Mouse (Mus musculus): ENCODE data around the gene Ppp1r16b.

Ppp1r16b gene

DNA sequence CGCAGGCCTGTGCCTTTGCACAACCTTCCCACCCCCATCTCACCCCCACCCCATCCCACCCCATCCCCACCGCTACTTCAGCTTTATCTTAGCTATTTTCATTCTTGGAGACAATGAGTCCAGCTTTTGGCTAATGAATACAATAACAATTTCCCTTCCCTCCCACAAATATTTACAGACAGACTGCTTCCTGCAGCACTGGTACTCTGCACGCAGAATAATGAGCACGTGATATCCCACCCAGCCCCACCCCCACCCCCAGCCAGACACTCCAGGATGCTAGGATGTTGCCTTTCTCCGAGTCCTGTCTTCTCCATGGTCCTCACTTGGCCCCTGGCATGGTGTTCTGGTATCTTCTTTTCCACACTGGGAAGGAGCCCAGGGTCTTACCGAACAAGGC is 31.3 kb downstream of the Ppp1r16b start:
- no peak for DNase-seq

DNA sequence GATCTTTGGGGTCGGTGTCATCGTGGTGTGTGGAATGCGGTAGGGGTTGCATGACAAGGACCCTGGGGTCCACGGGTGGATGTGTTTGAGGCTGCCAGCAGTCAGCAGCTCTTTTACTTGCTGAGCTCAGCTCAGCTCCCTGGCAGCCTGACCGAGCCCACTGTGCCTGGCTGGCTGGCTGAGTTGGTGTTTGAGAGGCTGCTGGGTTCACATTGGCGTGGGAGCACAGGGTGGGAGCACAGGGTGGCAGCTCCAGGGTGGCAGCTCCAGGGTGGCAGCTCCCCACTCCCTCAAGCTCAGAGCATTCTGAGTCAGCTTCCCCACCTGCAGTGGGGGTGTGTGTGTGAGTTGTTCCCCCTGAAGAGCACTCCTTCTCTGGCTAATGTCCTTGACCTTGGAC is 34.7 kb downstream of the Ppp1r16b start:
- no peak for DNase-seq

DNA sequence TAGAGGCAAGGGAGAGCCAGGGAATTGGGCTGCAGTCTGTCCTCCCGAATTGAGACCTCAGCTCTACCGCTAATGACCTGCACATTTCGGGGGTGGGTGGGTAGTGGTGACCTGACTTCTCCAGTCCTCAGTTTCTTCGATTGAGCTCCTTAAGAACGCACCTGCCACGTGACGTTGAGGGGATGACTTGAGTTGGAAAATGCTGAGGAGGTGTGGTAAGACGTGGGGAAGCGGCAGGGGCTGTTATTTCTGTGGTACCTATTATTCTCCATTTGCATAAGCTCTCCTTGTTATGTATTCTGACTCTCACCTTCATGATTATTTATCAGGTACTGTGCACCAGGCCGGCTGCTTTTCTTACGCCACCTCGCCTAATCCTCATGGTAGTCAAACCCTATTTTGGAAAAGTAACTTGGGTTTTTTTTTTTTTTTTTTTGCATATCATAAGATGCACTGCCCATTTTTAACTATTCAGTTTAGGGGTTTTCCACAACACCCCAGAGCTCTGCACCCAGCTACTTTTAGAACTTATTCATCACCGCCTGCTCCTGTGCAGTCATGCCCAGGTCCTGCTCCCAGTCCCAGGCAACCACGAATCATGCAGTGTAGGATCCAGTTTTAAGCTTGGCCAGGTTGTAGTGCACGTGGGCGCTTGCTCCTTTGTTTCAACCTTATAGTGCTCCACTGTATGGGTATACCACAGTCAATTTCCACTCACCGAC is 35.5 kb downstream of the Ppp1r16b start:
- DNase-seq, result no peak

DNA sequence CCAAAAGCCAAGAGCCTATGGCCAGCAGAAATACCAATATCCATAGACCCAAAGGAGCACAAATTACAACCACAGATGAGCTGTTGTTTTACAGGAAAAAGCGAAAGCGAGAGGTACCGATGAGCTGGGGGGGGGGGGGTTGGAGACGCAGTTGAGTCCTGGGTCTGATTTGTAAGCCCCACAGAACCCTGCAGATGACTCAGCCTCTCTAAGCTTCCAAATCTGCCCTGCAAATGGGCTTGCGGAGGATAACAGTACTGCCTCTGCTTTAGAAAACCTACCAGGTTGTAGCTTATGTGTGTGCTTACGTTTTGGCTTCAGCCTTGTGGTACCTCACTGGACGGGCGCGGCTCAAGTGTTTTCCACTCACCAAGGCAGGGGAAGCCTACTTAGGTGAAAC is 36.3 kb downstream of the Ppp1r16b start:
- DNase-seq, result no peak

DNA sequence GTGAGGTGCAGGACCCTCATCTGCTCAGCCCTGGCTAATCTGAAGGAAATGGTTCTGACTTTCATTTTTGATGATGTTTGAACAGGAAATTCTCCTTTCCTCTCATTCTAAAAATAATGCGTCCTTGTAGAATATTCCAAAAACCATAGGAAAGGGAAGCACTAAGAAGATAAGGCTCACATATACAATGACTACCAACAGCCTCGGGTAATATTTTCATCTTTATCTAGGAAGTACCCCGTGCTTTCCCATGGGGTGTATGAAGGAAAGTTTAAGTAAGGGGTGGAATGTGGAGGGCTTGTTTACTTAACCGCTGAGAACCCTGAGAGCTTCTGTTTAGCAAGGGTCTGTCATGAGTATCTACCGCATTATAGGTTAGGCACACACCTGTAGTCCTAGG is 37.0 kb downstream of the Ppp1r16b start:
- DNase-seq, result no peak

DNA sequence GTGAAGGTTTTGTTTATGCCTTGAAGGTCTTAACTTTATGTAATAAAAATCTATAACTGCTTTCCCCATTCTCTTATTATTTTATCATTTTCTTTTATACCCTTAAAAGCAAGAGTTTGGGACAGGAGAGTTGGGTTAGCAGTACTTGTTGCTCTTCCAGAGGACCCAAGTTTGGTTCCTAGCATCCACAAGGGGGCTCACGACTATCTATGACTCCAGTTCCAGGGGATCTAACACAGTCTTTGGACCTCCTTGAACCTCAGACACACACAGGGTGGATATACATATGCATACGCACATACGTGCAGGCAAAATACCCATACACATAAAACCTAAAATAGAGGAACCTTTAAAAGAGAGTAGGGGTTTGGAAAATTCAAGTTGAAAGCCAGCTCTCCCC is 39.5 kb downstream of the Ppp1r16b start:
- no peak for DNase-seq

DNA sequence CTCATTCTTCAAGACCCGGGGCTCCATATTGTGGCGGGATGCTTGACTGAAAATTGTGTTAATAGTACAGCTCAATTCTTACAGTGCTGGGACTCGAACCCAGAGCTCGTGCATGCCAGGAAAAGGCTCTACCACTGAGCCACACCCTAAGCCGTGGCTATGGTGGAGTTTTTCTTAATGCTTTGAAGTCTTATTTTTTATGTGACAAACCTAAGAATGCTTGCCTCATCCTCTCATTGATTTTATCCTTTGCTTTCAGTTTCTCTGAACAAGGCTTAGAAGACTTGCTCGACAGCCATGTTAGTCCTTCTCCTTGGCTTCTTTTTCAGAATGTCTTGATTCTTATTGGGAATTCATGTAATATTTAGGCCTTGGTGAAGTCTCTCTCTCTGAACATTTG is 40.3 kb downstream of the Ppp1r16b start:
- DNase-seq, result no peak

DNA sequence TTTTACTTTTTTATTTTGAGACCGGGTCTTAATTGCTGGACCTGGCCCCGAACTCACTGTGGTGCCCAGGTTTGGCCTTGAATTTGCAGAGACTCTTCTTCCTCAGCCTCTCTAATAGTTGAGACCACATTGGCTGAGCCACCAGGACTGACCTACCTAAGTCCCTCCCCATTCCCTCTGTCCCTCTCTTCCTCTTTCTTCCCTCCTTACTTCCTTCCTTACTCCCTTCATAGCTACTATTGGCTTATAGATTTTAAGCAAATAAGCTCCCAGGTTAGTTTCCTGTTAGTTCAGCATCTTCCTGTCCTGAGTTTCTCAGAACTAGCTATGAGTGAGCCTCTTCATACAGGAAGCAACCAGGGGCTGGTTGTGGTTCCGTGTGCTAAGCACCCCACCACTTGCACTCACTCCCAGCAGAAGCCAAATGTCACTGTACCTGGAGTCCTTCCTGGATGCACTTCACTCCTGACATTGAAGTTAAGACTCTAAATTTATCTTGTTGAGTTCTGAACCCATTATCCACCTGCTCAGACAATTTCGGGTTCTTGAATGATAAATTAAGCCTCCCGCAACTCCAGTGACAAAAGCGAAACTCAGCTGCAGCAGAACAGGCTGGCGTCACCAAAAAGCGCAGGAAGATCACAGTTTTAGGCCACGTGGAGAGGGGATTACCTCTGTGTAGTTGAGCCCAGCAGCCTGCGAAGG is 41.7 kb downstream of the Ppp1r16b start:
- DNase-seq, result no peak

DNA sequence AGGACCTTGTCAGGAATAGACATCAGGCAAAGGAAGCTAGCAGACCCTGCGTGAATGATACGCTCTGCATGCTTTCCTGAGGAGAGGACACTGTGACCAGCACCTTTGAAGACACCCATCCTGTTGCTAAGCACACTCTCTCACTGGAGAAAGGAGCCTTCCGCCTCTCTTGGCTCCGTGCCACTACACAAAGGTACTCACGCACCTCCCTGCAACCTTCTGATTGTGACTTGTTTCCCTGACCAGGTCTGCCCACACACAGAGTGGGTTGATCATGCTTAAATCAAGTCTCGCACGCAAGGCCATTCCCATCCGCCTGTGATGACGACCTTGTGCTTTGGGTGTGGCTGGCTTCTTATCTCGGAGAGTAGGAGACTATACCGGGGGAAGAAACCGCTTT is 42.9 kb downstream of the Ppp1r16b start:
- no peak for DNase-seq

DNA sequence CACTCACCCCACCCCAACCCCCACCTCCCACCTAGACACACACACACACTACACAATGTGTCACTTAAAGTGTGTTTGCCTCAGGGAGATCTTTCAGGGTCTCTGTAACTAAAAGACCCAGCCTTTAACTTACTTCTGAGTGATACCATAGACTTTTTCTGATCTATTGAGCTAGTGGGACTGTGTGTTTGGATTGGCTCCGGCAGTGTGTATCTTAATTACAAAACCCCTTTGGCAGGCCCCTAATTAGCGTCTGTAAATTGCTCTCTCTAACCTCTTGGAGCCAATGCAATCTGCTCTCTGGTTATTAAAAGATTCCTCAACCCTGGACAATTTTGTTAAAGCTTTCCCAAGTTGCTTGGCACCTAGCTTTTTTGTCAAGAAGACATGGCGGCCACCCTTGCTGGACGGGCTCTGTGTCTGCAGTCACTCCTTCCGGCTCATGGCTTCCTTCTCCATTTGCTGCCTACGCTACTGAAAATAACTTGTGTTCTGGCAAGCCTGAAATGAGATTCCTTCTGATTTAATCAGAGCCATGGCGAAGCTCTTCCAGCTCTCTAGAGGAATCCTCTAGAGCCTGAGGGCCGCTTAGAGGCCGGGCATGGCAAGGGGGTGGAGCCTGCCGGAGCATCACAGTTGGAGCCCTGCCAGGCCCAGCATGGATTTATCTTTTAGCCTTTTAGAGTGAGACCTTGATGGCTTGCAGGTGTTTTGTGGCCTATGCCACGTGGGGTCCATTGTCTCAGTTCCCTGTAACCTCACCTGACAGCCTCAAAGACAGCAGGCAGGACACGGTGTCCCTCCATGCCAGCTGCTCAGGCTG is 46.9 kb downstream of the Ppp1r16b start:
- DNase-seq, result no peak

DNA sequence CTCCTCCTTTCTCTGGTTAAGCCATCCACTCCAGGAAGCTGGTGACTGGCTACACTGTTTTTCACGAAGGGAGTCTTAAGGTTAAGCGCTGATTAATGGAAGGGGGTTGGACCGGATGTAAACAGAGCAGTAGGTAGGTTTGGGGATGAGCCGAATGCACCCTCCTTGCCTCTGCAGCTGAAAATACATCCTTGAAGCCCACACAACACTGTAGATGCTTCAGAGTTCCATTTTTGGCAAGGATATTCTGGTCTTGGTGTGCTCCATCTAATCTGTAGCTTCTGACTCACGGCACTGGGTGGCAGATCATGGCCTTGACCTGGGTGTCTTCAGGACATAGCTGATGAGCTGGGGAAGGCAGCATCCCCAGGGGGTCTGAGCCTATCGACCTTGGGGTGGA is 49.6 kb downstream of the Ppp1r16b start:
- no peak for DNase-seq

DNA sequence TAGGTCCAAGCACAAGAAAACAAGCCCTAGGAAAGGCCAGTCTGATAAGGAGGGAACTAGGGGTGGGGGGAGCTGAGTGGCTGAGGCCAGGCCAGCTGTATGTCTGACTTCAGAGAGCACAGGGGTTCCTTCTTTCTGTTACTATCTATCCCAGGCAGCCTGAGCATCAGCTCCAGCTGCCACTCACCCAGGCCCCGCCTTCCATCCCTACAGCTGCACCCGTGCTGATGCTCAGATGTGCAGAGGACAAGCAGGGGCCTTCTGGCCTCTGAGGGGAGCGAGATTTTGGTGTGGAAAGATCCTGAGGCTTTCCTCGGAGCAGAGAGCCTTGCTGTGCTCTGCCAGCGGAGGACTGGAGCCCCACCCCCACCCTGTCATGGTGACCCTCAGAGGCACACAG is 50.9 kb downstream of the Ppp1r16b start:
- no peak for DNase-seq

DNA sequence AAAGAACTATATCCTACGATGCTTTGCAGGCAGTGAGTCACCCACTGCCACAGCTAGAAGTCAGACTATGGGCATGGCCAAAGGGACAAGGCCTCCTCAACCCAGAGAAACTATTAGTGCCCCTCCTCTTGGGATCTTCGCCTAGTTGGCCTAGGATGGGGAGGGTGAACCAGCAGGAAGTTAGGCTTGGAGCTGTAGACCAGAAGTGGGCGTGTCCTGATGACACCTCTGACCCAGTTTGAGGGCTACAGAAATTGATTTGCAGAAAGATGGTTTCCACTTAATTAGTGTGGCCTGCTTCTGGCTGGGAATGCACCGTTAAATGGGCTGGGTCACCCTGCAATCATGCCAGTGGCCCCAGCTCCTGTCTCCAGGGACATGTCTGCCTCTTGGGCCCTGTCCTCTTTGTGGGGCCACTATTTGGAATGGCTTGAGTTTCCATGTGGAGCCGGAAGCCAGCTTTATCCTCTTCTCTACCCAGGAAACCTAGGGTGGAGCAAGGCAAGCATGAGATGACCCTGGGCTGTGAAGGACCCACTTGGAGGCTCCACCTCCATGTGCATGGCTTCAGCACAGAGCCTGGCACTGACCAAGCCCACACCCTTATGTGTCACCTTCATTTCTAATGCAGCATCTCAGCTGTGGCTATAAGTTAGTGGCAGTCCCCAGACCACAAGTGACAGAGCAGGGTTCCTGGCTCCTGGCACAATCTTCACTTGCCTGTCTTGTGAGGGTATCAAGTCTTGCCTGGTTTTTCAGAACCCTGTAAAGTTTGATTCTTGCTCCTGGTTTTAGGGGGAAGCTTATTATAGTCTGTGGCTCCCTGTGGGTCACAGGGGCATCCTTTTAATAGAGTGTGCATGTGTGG is 52.6 kb downstream of the Ppp1r16b start:
- no peak for DNase-seq

DNA sequence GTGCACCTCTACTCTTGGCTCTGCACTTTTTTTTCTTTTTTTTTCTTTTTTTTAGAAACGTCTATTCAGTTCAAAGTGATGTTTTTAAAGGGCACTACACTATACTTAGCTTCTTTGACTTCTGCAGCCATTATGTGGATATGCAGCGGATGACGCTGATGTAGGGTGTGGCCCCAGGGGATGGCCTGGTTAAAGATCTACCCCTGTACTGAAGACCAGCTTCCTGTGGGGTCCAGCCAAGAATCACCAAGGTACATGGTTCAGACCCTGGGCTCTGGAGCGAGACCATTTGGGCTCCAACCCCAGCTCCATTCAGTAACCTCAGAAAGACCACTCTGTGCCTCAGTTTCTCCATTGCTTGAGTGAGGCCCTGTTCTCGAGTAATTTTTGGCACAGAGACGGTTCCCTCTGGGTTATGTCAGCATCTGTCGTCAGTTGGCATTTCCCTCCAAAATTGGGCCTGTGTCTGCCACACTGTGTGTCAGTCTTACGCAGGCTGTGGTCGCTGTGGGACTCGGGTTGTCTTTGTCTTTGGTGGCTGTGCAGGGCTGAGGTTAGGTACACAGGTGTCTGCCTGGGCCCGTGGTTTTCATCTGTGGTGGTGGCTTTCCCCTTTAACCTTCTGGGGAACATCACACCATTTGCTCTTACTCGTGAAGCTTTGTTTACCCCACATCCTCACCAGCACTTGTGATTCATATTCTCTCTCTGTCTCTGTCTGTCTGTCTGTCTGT is 53.8 kb downstream of the Ppp1r16b start:
- DNase-seq, result peak; percentile 55 to 73

DNA sequence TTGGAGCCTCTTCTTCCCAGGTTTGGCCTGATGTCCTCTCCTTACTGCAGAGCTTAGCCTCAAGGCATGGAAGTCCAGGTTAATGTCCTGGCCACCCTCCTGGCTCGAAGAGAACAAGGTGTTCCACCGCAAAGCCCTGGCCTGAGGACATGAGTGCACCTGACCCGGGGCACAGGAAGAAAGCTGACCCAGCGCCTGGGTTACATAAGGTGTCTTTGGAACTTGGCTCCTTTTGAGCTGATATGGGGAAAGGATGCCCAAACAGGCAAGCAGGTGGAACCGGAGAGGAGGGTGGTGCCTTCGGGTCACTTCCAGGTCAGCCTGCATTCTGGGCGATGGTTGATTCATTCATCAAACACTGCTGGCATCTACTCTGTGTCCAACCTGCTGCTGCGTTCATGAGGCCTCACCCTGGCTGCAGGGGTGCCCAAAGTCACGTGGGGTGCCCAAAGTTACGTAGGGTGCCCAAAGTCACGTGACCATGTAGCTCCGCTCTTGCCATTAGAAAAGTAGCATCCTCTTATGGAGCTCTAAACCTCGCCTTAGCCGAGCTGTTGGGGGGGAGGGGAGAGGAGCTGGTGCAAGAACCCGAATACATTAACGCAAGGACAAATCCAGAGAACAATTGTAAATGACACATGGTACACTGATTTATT is 55.6 kb downstream of the Ppp1r16b start:
- DNase-seq, result no peak

DNA sequence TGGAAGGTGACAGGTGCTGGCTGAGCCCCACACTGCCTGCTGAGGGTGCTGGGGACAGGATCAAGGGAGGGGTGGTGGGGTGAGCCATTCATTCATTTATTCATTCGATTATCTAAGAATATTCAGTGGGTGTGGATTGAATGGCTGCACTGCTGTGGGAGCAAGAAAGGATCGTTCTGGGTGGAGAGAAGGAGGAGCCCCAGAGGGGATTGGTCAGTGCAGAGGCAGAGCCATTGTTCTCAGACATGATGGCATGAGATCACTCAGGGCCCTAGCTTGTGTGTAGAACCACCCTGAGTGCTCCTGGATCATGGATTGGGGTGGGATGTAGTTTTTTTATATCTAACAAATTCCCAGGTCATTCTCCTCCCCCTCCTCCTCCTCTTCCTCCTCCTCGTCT is 56.3 kb downstream of the Ppp1r16b start:
- no peak for DNase-seq

DNA sequence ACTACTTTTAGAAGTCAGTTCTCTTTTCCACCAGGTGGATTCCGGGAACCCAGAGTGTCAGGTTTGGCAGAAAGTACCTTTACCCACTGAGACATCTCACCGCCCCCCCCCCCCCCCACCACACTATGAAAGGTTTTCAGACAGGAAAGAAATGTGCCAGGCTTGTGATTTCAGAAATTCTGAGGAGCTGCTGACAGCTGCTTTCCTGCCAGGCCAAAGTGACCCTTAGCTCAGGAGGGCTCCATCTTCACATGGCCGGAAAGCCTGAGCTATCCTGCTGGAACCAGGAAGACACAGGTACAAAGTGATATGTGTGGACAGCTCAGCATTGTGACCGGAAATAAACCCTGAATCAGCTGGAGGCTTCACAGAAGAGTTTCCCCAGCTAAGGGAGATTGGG is 56.9 kb downstream of the Ppp1r16b start:
- DNase-seq, result no peak

DNA sequence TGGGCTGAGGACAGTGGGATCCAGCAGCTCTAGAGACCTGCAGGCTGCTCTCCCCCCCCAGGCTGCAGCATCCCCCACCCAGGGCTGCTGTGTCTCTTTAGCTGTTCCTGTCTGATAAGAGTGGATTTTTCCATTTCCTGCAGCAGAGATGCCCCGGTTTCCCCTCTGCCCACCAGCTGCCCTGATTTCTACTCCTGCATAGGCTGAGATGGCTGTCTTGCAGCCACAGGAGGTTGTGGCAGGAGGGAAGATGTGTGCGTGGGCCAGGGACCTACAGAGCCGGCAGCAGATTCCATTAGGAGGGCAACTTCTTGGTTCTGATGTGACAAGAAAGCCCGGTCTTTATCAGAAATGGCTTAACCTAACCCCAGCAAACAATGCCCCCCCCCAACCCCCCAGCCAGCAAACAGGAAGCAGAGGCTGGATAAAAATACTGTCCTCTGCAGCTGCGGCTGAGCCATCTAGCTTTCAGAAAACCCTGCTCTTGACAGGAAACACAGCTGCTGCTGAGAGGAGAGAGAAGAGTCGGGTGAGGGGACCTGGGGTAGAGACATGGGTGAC is 57.9 kb downstream of the Ppp1r16b start:
- DNase-seq, result peak; percentile 58 to 63

DNA sequence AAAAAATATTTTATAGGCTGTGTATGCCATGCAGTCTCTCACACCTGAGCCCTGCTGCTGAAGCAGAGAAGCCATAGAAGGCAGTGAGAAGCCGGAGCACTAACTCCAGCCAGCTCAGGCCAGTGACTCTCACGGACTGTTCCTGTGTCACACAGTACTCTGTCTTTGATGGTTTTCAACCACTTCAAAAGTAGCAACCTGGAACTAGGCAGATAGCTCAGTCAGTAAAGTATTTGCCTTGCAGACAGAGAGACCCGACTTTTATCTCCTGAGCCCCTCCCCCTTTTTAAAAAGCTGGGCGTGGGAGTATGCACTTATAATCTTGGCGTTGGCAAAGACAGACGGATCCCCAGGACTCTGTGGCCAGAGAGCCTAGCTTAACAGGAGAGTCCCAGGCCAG is 58.6 kb downstream of the Ppp1r16b start:
- no peak for DNase-seq

DNA sequence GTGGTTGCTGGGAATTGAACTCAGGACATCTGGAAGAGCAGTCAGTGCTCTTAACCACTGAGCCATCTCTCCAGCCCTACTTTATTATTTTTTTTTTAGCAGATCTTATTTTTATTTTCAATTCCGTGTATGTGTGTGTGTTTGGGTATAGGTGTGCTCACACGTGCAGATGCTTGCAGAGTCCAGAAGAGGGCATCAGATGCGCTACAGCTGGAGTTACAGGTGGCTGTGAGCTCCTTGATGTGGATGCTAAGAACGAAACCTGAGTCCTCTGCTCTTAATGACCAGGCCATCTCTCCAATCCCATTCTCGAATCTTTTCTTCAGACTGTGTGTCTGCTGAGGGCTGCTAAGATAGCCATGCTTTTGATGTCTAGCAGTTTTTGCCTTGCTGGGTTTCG is 61.1 kb downstream of the Ppp1r16b start:
- DNase-seq, result no peak
